Mouse (Mus musculus) liver, adult 2 months (tissue): Measurements from ENCODE around the gene Cybb. TPM values are rescaled to one million over a fixed set of nuclear protein-coding genes. Genes with fewer than 3 reads are reported as not detected.
"Not testable (repeated sequence)": the region's sequence is repeated elsewhere in the genome, so short reads cannot be mapped to it uniquely, and the experiment has no call there.

Experiments used
- DNase-seq: peaks from one replicate; pipeline ENCODE4 v3.0.0-alpha.2; 2011; ENCODE audit warnings: low read depth, low spot score; ENCODE audit errors: extremely low read depth
- H3K27ac ChIP-seq: fragments of 200-500 bp; replicated peaks from 2 replicates; pipeline ENCODE4 v1.5.1; 2012; ENCODE audit warnings: low read depth, mild to moderate bottlenecking, control low read depth, inconsistent platforms, low read length; ENCODE audit not compliant: insufficient read depth
- H3K27me3 ChIP-seq: fragments of 200-500 bp; 2 replicates; pipeline ENCODE4 v1.6.1; 2012; ENCODE audit warnings: mild to moderate bottlenecking, moderate library complexity, low read length, inconsistent platforms; ENCODE audit not compliant: control insufficient read depth, insufficient read depth
- H3K36me3 ChIP-seq: fragments of 200-500 bp; 2 replicates; pipeline ENCODE4 v1.6.1; 2012; ENCODE audit warnings: low read length, inconsistent platforms; ENCODE audit not compliant: control insufficient read depth, insufficient read depth
- H3K4me1 ChIP-seq: fragments of 200-500 bp; 2 replicates; pipeline ENCODE4 v1.6.1; 2011; ENCODE audit warnings: low read length; ENCODE audit not compliant: control insufficient read depth, insufficient read depth
- H3K4me3 ChIP-seq: fragments of 200-500 bp; 2 replicates; pipeline ENCODE4 v1.5.1; 2011; ENCODE audit warnings: low read depth, mild to moderate bottlenecking, control low read depth, low read length, moderate library complexity; ENCODE audit not compliant: insufficient read depth
- H3K79me2 ChIP-seq: fragments of 200-500 bp; 2 replicates; pipeline ENCODE4 v1.6.1; 2012; ENCODE audit warnings: inconsistent platforms, mild to moderate bottlenecking, low read length, moderate library complexity; ENCODE audit not compliant: control insufficient read depth, insufficient read depth
- H3K9ac ChIP-seq: fragments of 200-500 bp; 2 replicates; pipeline ENCODE4 v1.6.1; 2012; ENCODE audit warnings: low read depth, mild to moderate bottlenecking, control low read depth, inconsistent platforms, low read length
- CTCF ChIP-seq: fragments of 200-500 bp; IDR thresholded peaks from 2 replicates; pipeline ENCODE4 v1.5.1; 2011; ENCODE audit warnings: low read depth, low read length, control low read depth
- POLR2A ChIP-seq: fragments of 200-500 bp; IDR thresholded peaks from 2 replicates; pipeline ENCODE4 v1.6.1; 2011; ENCODE audit warnings: low read length, control low read depth; ENCODE audit not compliant: insufficient read depth; ENCODE audit errors: extremely low read depth
- WGBS: fragments of 180-500 bp; shearing (Covaris S2); methylation state at CpG from one replicate; pipeline ENCODE4 v1.1.7; 2018; 5-methylcytosine and 5-hydroxymethylcytosine counted together
- polyA plus RNA-seq: library from polyadenylated mRNA; depleted of rRNA; stranded (reverse); fragments of >200 nt; gene quantifications from 2 replicates; pipeline ENCODE4 v1.2.3, GENCODE M21; 2012; rRNA removed
- total RNA-seq: library from RNA; depleted of rRNA; stranded (reverse); fragments of >200 nt; gene quantifications from 2 replicates; pipeline ENCODE4 v1.2.3, GENCODE M21; 2014; rRNA removed

The Cybb gene
- 9.8 and 10.4 TPM in 2 replicates for total RNA-seq
- 1.1 and 1.3 TPM in 2 replicates for polyA plus RNA-seq

- H3K27ac ChIP-seq = no peak within 1 kb of the TSS
- no peaks in the 10 kb centered on the region for H3K4me1 ChIP-seq
- H3K27me3 ChIP-seq = no peaks in the 10 kb centered on the region
- H3K79me2 ChIP-seq = no peaks in the 10 kb centered on the region
- DNase-seq = no peak
- H3K9ac ChIP-seq = no peak within 1 kb of the TSS
- TF ChIP-seq POLR2A (no peak), CTCF (no peak)
- no peaks in the 10 kb centered on the region for H3K36me3 ChIP-seq
- 95% methylated on average over 4 of the region's 4 CpGs for WGBS
- no peak within 1 kb of the TSS for H3K4me3 ChIP-seq
Observed at GRCm38 (mm10) chrX:9487671-9488070, at the start of gene Cybb. Cybb (minus strand) TSS chrX:9487771.

- Histone ChIP-seq H3K27ac (no peak overlapping the region), H3K4me1 (no peaks in the 10 kb centered on the region), H3K27me3 (no peaks in the 10 kb centered on the region), H3K9ac (no peak overlapping the region), H3K36me3 (no peaks in the 10 kb centered on the region), H3K4me3 (no peak overlapping the region), H3K79me2 (no peaks in the 10 kb centered on the region)
- 93% methylated on average over 3 of the region's 3 CpGs for WGBS
- TF ChIP-seq POLR2A = no peak
- TF ChIP-seq CTCF = no peak
- DNase-seq = no peak
Observed at GRCm38 (mm10) chrX:9536881-9537280, 49.3 kb upstream of the Cybb start.

GRCm38 (mm10) chrX:9519969-9520368 is 32.4 kb upstream of the Cybb start:
- not testable (repeated sequence) for H3K4me1 ChIP-seq, H3K9ac ChIP-seq, H3K27ac ChIP-seq, H3K27me3 ChIP-seq, H3K4me3 ChIP-seq, H3K79me2 ChIP-seq, H3K36me3 ChIP-seq
- peak; percentile 62 for TF ChIP-seq CTCF
- DNase-seq = peak; percentile 14
- WGBS = 19% methylated on average over 2 of the region's 2 CpGs

- not testable (repeated sequence) for H3K4me1 ChIP-seq, DNase-seq, H3K9ac ChIP-seq, H3K27ac ChIP-seq, H3K4me3 ChIP-seq, H3K36me3 ChIP-seq, H3K79me2 ChIP-seq, H3K27me3 ChIP-seq
Observed at GRCm38 (mm10) chrX:9517531-9517930, 30.0 kb upstream of the Cybb start.

- WGBS = 90% methylated on average over 6 of the region's 6 CpGs
- not testable (repeated sequence) for H3K27me3 ChIP-seq, H3K9ac ChIP-seq, DNase-seq, H3K4me1 ChIP-seq, H3K27ac ChIP-seq, H3K36me3 ChIP-seq, H3K4me3 ChIP-seq, H3K79me2 ChIP-seq
Observed at GRCm38 (mm10) chrX:9475036-9475435, 12.5 kb downstream of the Cybb start.

- H3K27ac ChIP-seq = no peak overlapping the region
- H3K27me3 ChIP-seq = no peaks in the 10 kb centered on the region
- H3K36me3 ChIP-seq = no peaks in the 10 kb centered on the region
- H3K79me2 ChIP-seq = no peaks in the 10 kb centered on the region
- TF ChIP-seq CTCF (no peak), POLR2A (no peak)
- H3K9ac ChIP-seq = no peak overlapping the region
- no peaks in the 10 kb centered on the region for H3K4me1 ChIP-seq
- no peak overlapping the region for H3K4me3 ChIP-seq
- no peak for DNase-seq
Observed at GRCm38 (mm10) chrX:9474440-9474839, 13.1 kb downstream of the Cybb start.

- H3K27me3 ChIP-seq = no peaks in the 10 kb centered on the region
- no peak overlapping the region for H3K4me3 ChIP-seq
- no peak for TF ChIP-seq POLR2A
- no peak for TF ChIP-seq CTCF
- 85% methylated on average over 2 of the region's 2 CpGs for WGBS
- no peaks in the 10 kb centered on the region for H3K36me3 ChIP-seq
- no peak overlapping the region for H3K9ac ChIP-seq
- no peak for DNase-seq
- H3K4me1 ChIP-seq = no peaks in the 10 kb centered on the region
- H3K27ac ChIP-seq = no peak overlapping the region
- no peaks in the 10 kb centered on the region for H3K79me2 ChIP-seq
Observed at GRCm38 (mm10) chrX:9473768-9474167, 13.8 kb downstream of the Cybb start.
